Mouse (Mus musculus) ZHBTc4 (cell line): ENCODE data around the gene Sgpl1.
"Not testable (repeated sequence)": the region's sequence is repeated elsewhere in the genome, so short reads cannot be mapped to it uniquely, and the experiment has no call there.

Experiments
- DNase-seq: peaks from one replicate; pipeline ENCODE4 v3.0.0-alpha.2; 2011; ENCODE audit warnings: low read depth, low spot score

Sgpl1 gene

DNA sequence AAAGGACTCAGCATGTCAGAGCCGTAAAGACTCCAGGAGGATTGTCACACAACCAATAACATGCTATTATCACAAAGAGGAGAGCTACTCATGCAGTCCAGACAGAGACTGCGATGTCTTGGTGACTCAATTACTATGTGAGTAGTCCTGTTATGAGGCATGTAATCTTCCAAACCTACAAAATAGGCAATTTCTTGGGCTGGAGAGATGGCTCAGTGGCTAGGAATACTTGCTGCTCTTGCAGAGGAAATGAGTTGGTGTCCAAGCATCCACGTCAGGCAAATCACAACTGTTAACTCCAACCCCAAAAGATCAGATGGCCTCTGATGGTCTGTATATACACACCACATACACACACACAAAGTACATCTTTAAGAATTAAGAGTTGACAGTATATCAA lies 8.1 kb upstream of the Sgpl1 start:
- no peak for DNase-seq

DNA sequence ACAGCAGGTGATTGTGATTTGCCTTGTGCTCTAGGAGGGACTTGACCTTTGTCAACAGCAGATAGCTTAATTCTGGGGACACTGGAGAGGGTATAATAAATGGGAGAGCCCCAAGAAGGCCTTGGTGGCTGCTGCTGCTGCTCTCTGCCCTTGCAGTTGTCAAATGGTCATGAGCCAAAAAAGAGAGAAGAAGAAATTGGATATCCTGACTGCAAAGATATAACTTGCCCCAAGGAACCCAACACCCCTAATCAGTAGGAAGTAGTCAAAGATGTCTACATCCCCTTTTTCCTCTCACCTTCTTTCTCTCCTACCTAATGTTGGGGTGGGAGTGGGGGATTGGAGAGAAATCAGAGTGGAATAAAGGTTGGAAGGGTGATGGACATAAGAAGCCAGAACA lies 4.6 kb upstream of the Sgpl1 start:
- no peak for DNase-seq

- DNase-seq: no peak
Observed at GRCm38 (mm10) chr10:61150616-61151015, 3.1 kb upstream of the Sgpl1 start.

DNA sequence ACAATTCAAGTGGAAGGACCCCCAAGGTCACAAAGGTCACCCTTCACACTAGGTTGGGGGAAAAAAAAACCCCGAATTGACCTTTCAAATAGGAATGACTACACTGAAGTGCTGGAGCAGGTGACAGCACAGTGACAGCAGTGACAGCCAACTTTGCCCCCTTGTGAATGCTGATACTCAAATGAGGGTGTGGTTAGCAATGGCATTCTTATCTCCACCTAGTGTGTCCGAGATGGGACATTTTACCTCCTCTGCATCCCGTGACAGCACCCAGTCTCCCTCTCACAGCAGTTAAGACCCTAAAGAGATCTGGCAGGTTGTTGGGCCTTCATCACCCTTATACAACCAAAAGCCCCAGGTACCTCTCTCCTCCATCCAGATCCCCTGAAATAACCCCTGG lies 2.0 kb upstream of the Sgpl1 start:
- DNase-seq: no peak

GRCm38 (mm10) chr10:61146807-61147156 lies 721 bp downstream of the Sgpl1 start:
- DNase-seq: no peak

DNA sequence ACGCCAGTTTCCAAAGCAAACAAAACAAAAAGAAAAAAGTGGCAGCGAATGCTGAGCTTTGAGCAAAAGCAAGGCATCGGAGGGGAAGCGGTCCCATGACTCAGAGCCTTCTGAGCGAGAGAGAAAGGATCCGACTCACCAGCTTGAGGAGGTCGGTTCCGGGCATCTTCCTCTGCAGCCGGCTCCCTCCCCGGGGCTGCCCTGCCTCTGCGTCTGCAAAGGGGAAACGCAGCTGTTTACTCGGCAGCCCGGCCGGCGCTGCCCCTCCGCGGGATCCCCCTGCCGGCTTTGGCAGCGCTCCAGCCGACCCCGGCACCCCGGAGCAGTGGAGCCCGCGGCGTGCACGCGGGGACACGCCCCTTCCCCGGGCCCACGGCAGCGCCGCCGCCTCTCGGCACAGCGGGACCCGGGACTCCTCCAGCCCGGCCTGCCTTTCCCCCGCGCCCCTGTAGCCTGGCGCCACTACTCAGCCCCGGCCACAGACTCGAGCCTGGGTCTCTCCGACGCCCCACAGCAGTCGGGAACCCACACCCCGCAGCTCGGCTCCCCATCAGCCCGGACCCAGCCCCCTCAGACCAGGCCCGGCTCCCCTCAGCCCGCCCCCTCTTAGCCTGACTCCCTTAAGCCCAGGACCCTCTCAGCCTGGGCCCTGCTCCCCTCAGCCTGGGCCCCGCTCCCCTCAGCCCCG lies 1.2 kb downstream of the Sgpl1 start:
- peak; percentile 80 for DNase-seq

GRCm38 (mm10) chr10:61145766-61146118 lies 1.8 kb downstream of the Sgpl1 start:
- DNase-seq: peak; percentile 65

GRCm38 (mm10) chr10:61143343-61143742 lies 4.2 kb downstream of the Sgpl1 start:
- DNase-seq: no peak

DNA sequence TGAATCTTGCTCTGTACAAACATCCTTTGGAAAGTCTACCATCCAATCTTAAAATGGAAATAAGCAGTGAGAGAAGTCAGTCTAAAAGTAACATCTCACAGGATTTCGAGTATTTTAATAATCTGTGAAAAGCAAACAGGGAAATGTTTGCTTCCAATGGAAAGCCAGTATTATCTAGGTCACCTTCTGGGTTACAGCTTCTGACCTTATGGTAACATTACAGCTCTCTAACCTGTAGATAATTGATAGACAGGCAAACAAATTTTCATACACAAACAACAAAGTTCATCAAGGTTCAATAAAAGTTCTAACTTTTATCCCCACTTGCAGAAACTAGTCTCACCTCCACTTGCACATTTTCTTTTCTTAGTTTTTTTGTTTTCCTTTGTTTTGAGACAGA lies 9.9 kb downstream of the Sgpl1 start:
- DNase-seq: no peak

GRCm38 (mm10) chr10:61135226-61135839 lies 12.2 kb downstream of the Sgpl1 start:
- DNase-seq: no peak

DNA sequence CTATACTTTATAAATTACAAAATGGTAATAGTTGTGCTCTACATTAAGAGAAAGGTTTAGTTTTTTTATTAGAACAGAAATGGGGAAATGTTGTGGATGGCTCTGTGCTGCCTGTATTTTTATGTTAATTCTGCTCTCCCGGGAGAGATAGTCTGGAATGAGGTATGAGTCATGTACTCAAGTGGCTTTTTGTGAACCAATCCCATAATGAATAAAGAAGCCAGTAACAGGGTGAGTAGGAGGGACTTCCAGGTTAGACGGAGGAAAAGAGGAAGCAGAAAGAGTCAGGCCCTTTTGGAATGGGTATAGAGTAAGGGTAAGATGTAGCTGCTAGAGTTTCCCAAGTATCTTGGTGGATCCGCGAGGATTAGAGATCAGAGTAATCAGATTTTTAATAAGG lies 13.5 kb downstream of the Sgpl1 start:
- DNase-seq: peak; percentile 25

DNA sequence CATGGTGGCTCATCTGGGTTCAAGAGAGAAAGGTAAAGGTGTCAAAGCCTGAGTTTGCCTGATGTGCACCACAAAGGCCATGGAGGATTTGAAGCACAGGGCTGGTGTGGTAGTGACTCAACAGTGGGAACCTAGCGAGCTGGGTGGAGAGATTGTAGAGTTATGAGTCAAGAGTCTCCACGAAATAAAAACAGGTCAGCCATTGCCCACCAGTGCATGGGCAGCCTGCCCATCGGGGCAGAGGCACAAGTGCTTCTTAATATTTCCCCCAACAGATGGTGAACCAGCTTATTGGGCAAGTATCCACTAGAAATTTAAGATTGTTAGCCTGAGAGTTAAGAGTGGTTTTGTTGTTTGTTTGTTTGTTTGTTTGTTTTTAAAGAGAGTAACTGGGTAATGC lies 16.5 kb downstream of the Sgpl1 start:
- DNase-seq: no peak

- DNase-seq: no peak
Observed at GRCm38 (mm10) chr10:61128701-61129365, 18.7 kb downstream of the Sgpl1 start.

GRCm38 (mm10) chr10:61124462-61124861 lies 23.0 kb downstream of the Sgpl1 start:
- DNase-seq: no peak

GRCm38 (mm10) chr10:61123276-61123913 lies 24.1 kb downstream of the Sgpl1 start:
- DNase-seq: no peak

DNA sequence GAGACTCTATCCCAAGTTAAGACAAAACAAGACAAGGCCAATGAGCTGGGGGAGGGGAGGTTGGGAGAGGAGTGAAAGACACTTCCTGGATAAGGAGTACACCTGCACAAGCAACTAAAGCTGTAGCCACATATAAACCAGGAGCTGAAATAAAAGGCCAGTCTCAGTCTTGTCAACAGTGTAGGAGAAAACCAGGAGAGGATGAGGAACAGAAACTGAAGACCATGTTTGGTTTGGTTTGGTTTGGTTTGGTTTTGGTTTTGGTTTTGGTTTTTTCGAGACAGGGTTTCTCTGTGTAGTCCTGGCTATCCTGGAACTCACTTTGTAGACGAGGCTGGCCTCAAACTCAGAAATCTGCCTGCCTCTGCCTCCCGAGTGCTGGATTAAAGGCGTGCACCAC lies 25.8 kb downstream of the Sgpl1 start:
- DNase-seq: not testable (repeated sequence)

- no peak for DNase-seq
Observed at GRCm38 (mm10) chr10:61114246-61114720, 33.2 kb downstream of the Sgpl1 start.

- DNase-seq: no peak
Observed at GRCm38 (mm10) chr10:61103564-61104114, 43.9 kb downstream of the Sgpl1 start.

- no peak for DNase-seq
Observed at GRCm38 (mm10) chr10:61091866-61092265, 55.6 kb downstream of the Sgpl1 start.

- peak; percentile 34 for DNase-seq
Observed at GRCm38 (mm10) chr10:61089170-61090142, 58.0 kb downstream of the Sgpl1 start, which contains the start of gene Pcbd1. Gene Pcbd1 (plus strand): TSS chr10:61089331.

- no peak for DNase-seq
Observed at GRCm38 (mm10) chr10:61088468-61088867, 59.0 kb downstream of the Sgpl1 start.
